ENCODE assay signal across 16 mouse cellular contexts in the genomic region with DNA sequence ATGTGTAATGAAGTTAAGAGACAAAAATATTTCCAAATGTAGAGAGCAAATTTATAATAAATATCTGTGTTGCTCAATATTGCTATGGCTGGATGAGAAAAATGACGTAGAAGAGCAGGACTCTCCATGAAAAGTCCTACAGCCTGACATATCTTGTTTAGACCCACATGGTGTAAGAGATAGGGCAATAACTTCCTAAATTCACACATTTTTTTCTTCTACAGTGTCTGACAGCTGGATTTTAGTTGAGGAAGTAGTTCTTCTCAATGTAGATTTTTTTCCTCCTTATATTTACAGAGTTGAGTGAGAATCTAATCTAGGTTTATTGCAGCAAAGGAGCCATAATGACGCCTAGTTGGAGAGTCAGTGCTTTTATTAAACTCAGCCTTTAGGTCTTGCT.
"Had no signal": no experiment of that assay in that cellular context is flagged by ENCODE, and none has a peak within 500 bp of the region (broad histone marks: within the 10 kb centered on the region; RNA-seq: fewer than 3 reads in every experiment).

No protein-coding gene starts in this region.

- DNase-seq: retina, postnatal 1 day; right cerebral cortex, adult 18-20 months; right cerebral cortex, postnatal 14 days; right cerebral cortex, postnatal 25 days; right cerebral cortex, postnatal 4 days; spleen, adult 18-20 months; thymus, adult 18-20 months; thymus, adult 2 months; thymus, postnatal 14 days; thymus, postnatal 25 days; thymus, postnatal 36 days; thymus, postnatal 4 days had no signal

- H3K27me3 ChIP-seq: neural tube, embryonic 13.5 days; neural tube, embryonic 15.5 days; stomach, embryonic 15.5 days had no signal

- H3K9ac ChIP-seq: neural tube, embryonic 13.5 days; neural tube, embryonic 15.5 days; stomach, embryonic 15.5 days had no signal

- H3K36me3 ChIP-seq: neural tube, embryonic 13.5 days; neural tube, embryonic 15.5 days; stomach, embryonic 15.5 days had no signal

- H3K4me1 ChIP-seq: neural tube, embryonic 13.5 days; neural tube, embryonic 15.5 days; stomach, embryonic 15.5 days had no signal

- H3K27ac ChIP-seq: neural tube, embryonic 13.5 days; neural tube, embryonic 15.5 days; stomach, embryonic 15.5 days; stomach, postnatal 0 days had no signal

- H3K9me3 ChIP-seq: neural tube, embryonic 13.5 days; neural tube, embryonic 15.5 days; stomach, embryonic 15.5 days had no signal

- H3K4me3 ChIP-seq: neural tube, embryonic 13.5 days; neural tube, embryonic 15.5 days; stomach, embryonic 15.5 days had no signal
